Comparison of ENCODE assay signal across 11 mouse cellular contexts in genomic region chr10:49784831-49785230, GRCm38 (mm10). TPM values are rescaled to one million over a fixed set of nuclear protein-coding genes. Genes with fewer than 3 reads are reported as not detected.
DNase-seq lines count a peak whose midpoint lies in the region; ATAC-seq lines count a peak whose summit lies in the region.
"Had no signal": no experiment of that assay in that cellular context is flagged by ENCODE, and none has a peak within 500 bp of the region (broad histone marks: within the 10 kb centered on the region; RNA-seq: fewer than 3 reads in every experiment).

No protein-coding gene starts in this region.

- H3K9me3 ChIP-seq in embryonic facial prominence, embryonic 11.5 days (replicated peaks; ENCODE audit: control insufficient read depth, low read length): no peaks in the 10 kb centered on the region
- no peaks in the 10 kb centered on the region for H3K9me3 ChIP-seq in embryonic facial prominence, embryonic 10.5 days
- no peaks in the 10 kb centered on the region for H3K9me3 ChIP-seq in midbrain, embryonic 12.5 days
- H3K9me3 ChIP-seq: embryonic facial prominence, embryonic 12.5 days; stomach, embryonic 15.5 days had no signal

- no peak overlapping the region for H3K4me2 ChIP-seq in embryonic facial prominence, embryonic 11.5 days (ENCODE audit: low read depth, low read length)
- peak overlapping the region; percentile 40 for H3K4me2 ChIP-seq in midbrain, embryonic 12.5 days (replicated peaks)
- H3K4me2 ChIP-seq: embryonic facial prominence, embryonic 12.5 days; stomach, embryonic 15.5 days had no signal

- DNase-seq in embryonic facial prominence, embryonic 11.5 days (ENCODE audit: low spot score): peak; percentile 57
- no peak for DNase-seq in embryonic facial prominence, embryonic 10.5 days (ENCODE audit: low spot score)
- DNase-seq in 3T3-L1 (ENCODE audit: low read depth, low spot score): peak; percentile 58
- DNase-seq in cerebellum, postnatal 14 days: peak; percentile 21 to 73
- DNase-seq in right cerebral cortex, adult 18-20 months: no peak
- DNase-seq in c-Kit-positive CD71-positive TER-119-positive erythroid progenitor cells, embryonic 14.5 days (ENCODE audit: low spot score): no peak
- DNase-seq in thymus, postnatal 25 days: no peak

- no peak overlapping the region for H3K9ac ChIP-seq in embryonic facial prominence, embryonic 11.5 days (replicated peaks; ENCODE audit: low read length)
- H3K9ac ChIP-seq in midbrain, embryonic 12.5 days (replicated peaks): no peak overlapping the region
- H3K9ac ChIP-seq: embryonic facial prominence, embryonic 12.5 days; stomach, embryonic 15.5 days had no signal

- H3K27ac ChIP-seq in embryonic facial prominence, embryonic 11.5 days (replicated peaks; ENCODE audit: low read depth, low read length): no peak overlapping the region
- no peak overlapping the region for H3K27ac ChIP-seq in embryonic facial prominence, embryonic 10.5 days (replicated peaks)
- no peak overlapping the region for H3K27ac ChIP-seq in midbrain, embryonic 12.5 days (replicated peaks)
- H3K27ac ChIP-seq: embryonic facial prominence, embryonic 12.5 days; stomach, embryonic 15.5 days had no signal

- H3K4me3 ChIP-seq in embryonic facial prominence, embryonic 11.5 days (ENCODE audit: low read depth, low read length): no peak overlapping the region
- H3K4me3 ChIP-seq in embryonic facial prominence, embryonic 10.5 days: no peak overlapping the region
- 0 out of 2 replicates have a peak overlapping the region, but pooled peaks have one; percentile 13 for H3K4me3 ChIP-seq in midbrain, embryonic 12.5 days
- H3K4me3 ChIP-seq: embryonic facial prominence, embryonic 12.5 days; stomach, embryonic 15.5 days had no signal

- WGBS in embryonic facial prominence, embryonic 11.5 days: 10% methylated on average over 2 of the region's 2 CpGs
- 14% methylated on average over 2 of the region's 2 CpGs for WGBS in embryonic facial prominence, embryonic 10.5 days
- WGBS in midbrain, embryonic 12.5 days: 10% methylated on average over 2 of the region's 2 CpGs

- H3K27me3 ChIP-seq in embryonic facial prominence, embryonic 11.5 days (ENCODE audit: control insufficient read depth, insufficient read depth, low read length): no peaks in the 10 kb centered on the region
- H3K27me3 ChIP-seq in embryonic facial prominence, embryonic 10.5 days (replicated peaks; ENCODE audit: low read depth, poor library complexity, severe bottlenecking): peaks cover 7% of the 10 kb centered on the region
- H3K27me3 ChIP-seq in midbrain, embryonic 12.5 days: no peaks in the 10 kb centered on the region

- H3K4me1 ChIP-seq in embryonic facial prominence, embryonic 11.5 days (ENCODE audit: control insufficient read depth, insufficient read depth, low read length): no peaks in the 10 kb centered on the region
- H3K4me1 ChIP-seq in embryonic facial prominence, embryonic 10.5 days: peaks cover 41% of the 10 kb centered on the region
- H3K4me1 ChIP-seq in midbrain, embryonic 12.5 days: peaks cover 41% of the 10 kb centered on the region

- no peak for ATAC-seq in embryonic facial prominence, embryonic 11.5 days (replicated peaks; ENCODE audit: insufficient number of reproducible peaks, low FRiP score, low TSS enrichment, low read depth)
- no peak for ATAC-seq in midbrain, embryonic 12.5 days (ENCODE audit: low FRiP score, low read depth)

- no peaks in the 10 kb centered on the region for H3K36me3 ChIP-seq in embryonic facial prominence, embryonic 11.5 days (replicated peaks; ENCODE audit: control insufficient read depth, insufficient read depth, low read depth, low read length)
- no peaks in the 10 kb centered on the region for H3K36me3 ChIP-seq in embryonic facial prominence, embryonic 10.5 days (replicated peaks)
- H3K36me3 ChIP-seq in midbrain, embryonic 12.5 days: no peaks in the 10 kb centered on the region
- H3K36me3 ChIP-seq: embryonic facial prominence, embryonic 12.5 days; stomach, embryonic 15.5 days had no signal

RNA-seq across cellular contexts. Expression of gene Grik2, which starts 3.7 kb away (rescaled TPM):
- polyA plus RNA-seq in embryonic facial prominence, embryonic 11.5 days (2014; fragmentation: Nextera tagmentation; extraction: Ambion mirVana): 3.8 and 4.8 TPM in 2 replicates
- 5.5 and 5.7 TPM in 2 replicates for polyA plus RNA-seq in embryonic facial prominence, embryonic 10.5 days (2016; fragmentation: Nextera tagmentation; extraction: Ambion mirVana)
- polyA plus RNA-seq in midbrain, embryonic 12.5 days (2016; fragmentation: Nextera tagmentation; extraction: Ambion mirVana): 20.2 and 23.9 TPM in 2 replicates
- polyA plus RNA-seq: liver, adult 2 months had no signal

Comparison
In these comparisons a context has a peak if more than half of its experiments do, and no peak if none do; other contexts are left out.
1. DNase-seq: peak in embryonic facial prominence, embryonic 11.5 days (single experiment), 3T3-L1 (single experiment) and cerebellum, postnatal 14 days (2 of 2); none in embryonic facial prominence, embryonic 10.5 days (single experiment), right cerebral cortex, adult 18-20 months (single experiment), c-Kit-positive CD71-positive TER-119-positive erythroid progenitor cells, embryonic 14.5 days (single experiment) and thymus, postnatal 25 days (single experiment).